Mouse (Mus musculus) MEL (cell line): ENCODE results near the gene Macrod2. TPM values are rescaled to one million over a fixed set of nuclear protein-coding genes. Genes with fewer than 3 reads are reported as not detected.

ENCODE experiments used
- DNase-seq: peaks from one replicate; pipeline ENCODE4 v3.0.0; 2011; ENCODE audit warnings: low read depth, low spot score
- H3K27ac ChIP-seq: 2 replicates; pipeline ENCODE4 v1.5.1; 2012; ENCODE audit warnings: low read depth, mild to moderate bottlenecking, control low read depth, low read length, moderate library complexity; ENCODE audit not compliant: control insufficient read depth
- H3K27me3 ChIP-seq, 2 experiments: fragments of 150-350 bp in 1 of 2; sonication (generic) in 1 of 2; 2 replicates each; pipeline ENCODE4 v1.6.1; 2012; ENCODE audit warnings: low read length in 2 of 2, mild to moderate bottlenecking in 2 of 2, improper control_type of control experiment in 1 of 2, moderate library complexity in 1 of 2; ENCODE audit not compliant: insufficient read depth in 2 of 2, control insufficient read depth in 1 of 2
- H3K36me3 ChIP-seq, 2 experiments: 2 replicates each; pipeline ENCODE4 v1.6.1; 2012 to 2014; ENCODE audit warnings: low read length in 2 of 2, improper control_type of control experiment in 1 of 2, inconsistent platforms in 1 of 2, mild to moderate bottlenecking in 1 of 2; ENCODE audit not compliant: insufficient read depth in 2 of 2, control insufficient read depth in 1 of 2
- H3K4me1 ChIP-seq, 2 experiments: fragments of 150-350 bp in 1 of 2; sonication (generic) in 1 of 2; 2 replicates each; pipeline ENCODE4 v1.6.1; 2012; ENCODE audit warnings: low read length in 2 of 2, improper control_type of control experiment in 1 of 2, mild to moderate bottlenecking in 1 of 2; ENCODE audit not compliant: insufficient read depth in 2 of 2, control insufficient read depth in 1 of 2
- H3K4me3 ChIP-seq, 2 experiments: fragments of 150-350 bp in 1 of 2; sonication (generic) in 1 of 2; 2 replicates each; pipeline ENCODE4 v1.5.1; 2012; ENCODE audit warnings: low read depth in 2 of 2, low read length in 2 of 2, mild to moderate bottlenecking in 2 of 2, moderate library complexity in 2 of 2, control low read depth in 1 of 2, improper control_type of control experiment in 1 of 2; ENCODE audit not compliant: control insufficient read depth in 1 of 2, insufficient read depth in 1 of 2
- H3K79me2 ChIP-seq: 2 replicates; pipeline ENCODE4 v1.6.1; 2012; ENCODE audit warnings: mild to moderate bottlenecking, low read length, moderate library complexity; ENCODE audit not compliant: control insufficient read depth, poor library complexity, insufficient read depth
- H3K9ac ChIP-seq: 2 replicates; pipeline ENCODE4 v1.6.1; 2012; ENCODE audit warnings: low read depth, mild to moderate bottlenecking, control low read depth, low read length, moderate library complexity; ENCODE audit not compliant: control insufficient read depth, poor library complexity, severe bottlenecking
- H3K9me3 ChIP-seq: fragments of 150-350 bp; sonication (generic); replicated peaks from 2 replicates; pipeline ENCODE4 v1.6.1; 2012; ENCODE audit warnings: mild to moderate bottlenecking, low read length, improper control_type of control experiment, moderate library complexity; ENCODE audit not compliant: insufficient read depth
- CHD1 ChIP-seq: IDR thresholded peaks from 2 replicates; pipeline ENCODE4 v1.6.1; 2012; ENCODE audit warnings: low read depth, mild to moderate bottlenecking, inconsistent platforms, low read length, improper control_type of control experiment
- CHD2 ChIP-seq: IDR thresholded peaks from 2 replicates; pipeline ENCODE4 v1.6.1; 2011; ENCODE audit warnings: low read length, improper control_type of control experiment
- CTCF ChIP-seq, 3 experiments: IDR thresholded peaks in 2 of 3; conservative IDR thresholded peaks in 1 of 3; 2 replicates each; pipeline ENCODE4 v1.5.1; 2011 to 2012; ENCODE audit warnings: low read length in 3 of 3, low read depth in 2 of 3, mild to moderate bottlenecking in 2 of 3, improper control_type of control experiment in 1 of 3, inconsistent platforms in 1 of 3, mixed read lengths in 1 of 3, moderate library complexity in 1 of 3; ENCODE audit not compliant: control insufficient read depth in 1 of 3, insufficient read depth in 1 of 3, poor library complexity in 1 of 3, severe bottlenecking in 1 of 3
- GABPA ChIP-seq: IDR thresholded peaks from 2 replicates; pipeline ENCODE4 v1.6.1; 2012; ENCODE audit warnings: low read depth, mild to moderate bottlenecking, inconsistent platforms, low read length, improper control_type of control experiment, moderate library complexity
- MAFK ChIP-seq: IDR thresholded peaks from 2 replicates; pipeline ENCODE4 v1.6.1; 2011; ENCODE audit warnings: low read depth, mild to moderate bottlenecking, low read length, improper control_type of control experiment, borderline replicate concordance
- MEF2A ChIP-seq: IDR thresholded peaks from 2 replicates; pipeline ENCODE4 v1.6.1; 2014; ENCODE audit warnings: low read depth, mild to moderate bottlenecking, inconsistent platforms, low read length, improper control_type of control experiment; ENCODE audit not compliant: poor library complexity, insufficient replicate concordance, severe bottlenecking; ENCODE audit errors: extremely low read depth
- MYB ChIP-seq: IDR thresholded peaks from 2 replicates; pipeline ENCODE4 v1.6.1; 2011; ENCODE audit warnings: mild to moderate bottlenecking, low read depth, low read length, improper control_type of control experiment
- MYC ChIP-seq: IDR thresholded peaks from 2 replicates; pipeline ENCODE4 v1.6.1; 2011; ENCODE audit warnings: low read depth, mild to moderate bottlenecking, low read length, improper control_type of control experiment, moderate library complexity
- NRF1 ChIP-seq: IDR thresholded peaks from 2 replicates; pipeline ENCODE4 v1.6.1; 2014; ENCODE audit warnings: low read depth, mild to moderate bottlenecking, inconsistent platforms, low read length, improper control_type of control experiment, moderate library complexity; ENCODE audit not compliant: poor library complexity, insufficient read depth, severe bottlenecking
- POLR2A ChIP-seq, 2 experiments: IDR thresholded peaks; 2 replicates each; pipeline ENCODE4 v1.6.1; 2011 to 2012; ENCODE audit warnings: low read length in 2 of 2, mild to moderate bottlenecking in 2 of 2, control low read depth in 1 of 2, improper control_type of control experiment in 1 of 2, low read depth in 1 of 2, moderate library complexity in 1 of 2; ENCODE audit not compliant: control insufficient read depth in 1 of 2, insufficient read depth in 1 of 2, poor library complexity in 1 of 2
- SMC3 ChIP-seq: IDR thresholded peaks from 2 replicates; pipeline ENCODE4 v1.6.1; 2011; ENCODE audit warnings: low read depth, low read length, improper control_type of control experiment
- TBP ChIP-seq: IDR thresholded peaks from 2 replicates; pipeline ENCODE4 v1.8.0; 2011; ENCODE audit warnings: low read depth, low read length, improper control_type of control experiment
- UBTF ChIP-seq: IDR thresholded peaks from 2 replicates; pipeline ENCODE4 v1.6.1; 2012; ENCODE audit warnings: low read depth, mild to moderate bottlenecking, inconsistent platforms, low read length, improper control_type of control experiment, moderate library complexity, borderline replicate concordance; ENCODE audit not compliant: insufficient read depth
- USF1 ChIP-seq: IDR thresholded peaks from 2 replicates; pipeline ENCODE4 v1.6.1; 2014; ENCODE audit warnings: low read depth, mild to moderate bottlenecking, inconsistent platforms, low read length, improper control_type of control experiment, moderate library complexity
- USF2 ChIP-seq, 2 experiments: IDR thresholded peaks; 2 replicates each; pipeline ENCODE4 v1.6.1; 2011 to 2012; ENCODE audit warnings: improper control_type of control experiment in 2 of 2, low read length in 2 of 2, borderline replicate concordance in 1 of 2, inconsistent platforms in 1 of 2, low read depth in 1 of 2, mild to moderate bottlenecking in 1 of 2; ENCODE audit not compliant: insufficient read depth in 1 of 2
- ZC3H11A ChIP-seq: IDR thresholded peaks from 2 replicates; pipeline ENCODE4 v1.6.1; 2012; ENCODE audit warnings: low read depth, mild to moderate bottlenecking, inconsistent platforms, low read length, improper control_type of control experiment
- ZMIZ1 ChIP-seq: IDR thresholded peaks from 2 replicates; pipeline ENCODE4 v1.6.1; 2012; ENCODE audit warnings: low read depth, mild to moderate bottlenecking, inconsistent platforms, low read length, improper control_type of control experiment, moderate library complexity
- ZNF384 ChIP-seq: IDR thresholded peaks from 2 replicates; pipeline ENCODE4 v1.6.1; 2012; ENCODE audit warnings: low read depth, mild to moderate bottlenecking, inconsistent platforms, low read length, improper control_type of control experiment
- polyA plus RNA-seq, 2 experiments: library from polyadenylated mRNA; stranded (reverse) in 1 of 2; unstranded in 1 of 2; fragments of >175 nt in 1 of 2; fragments of >200 nt in 1 of 2; gene quantifications; 2 replicates each; pipeline versions ENCODE4 v1.2.1 to v1.2.4; 2012; ENCODE audit warnings: low replicate concordance in 2 of 2, low read depth in 1 of 2; ENCODE audit not compliant: insufficient read length in 2 of 2, insufficient read depth in 1 of 2, missing spikeins in 1 of 2
- total RNA-seq: library from RNA; depleted of rRNA; stranded (reverse); fragments of 300-350 nt; gene quantifications from 2 replicates; pipeline ENCODE4 v1.2.3, GENCODE M21; 2012

Gene Macrod2
- total and polyA plus RNA-seq, 3 experiments, result not detected

- Histone ChIP-seq H3K9ac (no peak overlapping the region), H3K36me3 (no peaks in the 10 kb centered on the region)
- TF ChIP-seq ZC3H11A (no peak), TBP (no peak), USF1 (no peak), ZNF384 (no peak), ZMIZ1 (no peak), MYC (no peak), CTCF (IDR thresholded peaks at IDR 0.05 in 2 of 3, conservative IDR thresholded peaks at IDR 0.05 in 1 of 3; ENCODE audit: control insufficient read depth in 1 of 3, insufficient read depth in 1 of 3, low read depth in 2 of 3, low read length in 3 of 3, poor library complexity in 1 of 3, severe bottlenecking in 1 of 3) (no peak)
- TF ChIP-seq, all 39 proteins: peak for 0
- H3K4me3 ChIP-seq, result no peak overlapping the region
- no peaks in the 10 kb centered on the region for H3K9me3 ChIP-seq
- no peaks in the 10 kb centered on the region for H3K27me3 ChIP-seq
- H3K79me2 ChIP-seq, result no peaks in the 10 kb centered on the region
- H3K27ac ChIP-seq, result no peak overlapping the region
- H3K4me1 ChIP-seq, result no peaks in the 10 kb centered on the region
- no peak for DNase-seq
These were observed 1439.2 kb downstream of the Macrod2 start for GRCm38 (mm10) chr2:141834156-141834782.

- no peaks in the 10 kb centered on the region for H3K36me3 ChIP-seq
- H3K9me3 ChIP-seq, result no peaks in the 10 kb centered on the region
- no peak overlapping the region for H3K27ac ChIP-seq
- DNase-seq, result no peak
- H3K27me3 ChIP-seq, result no peaks in the 10 kb centered on the region
- no peak overlapping the region for H3K4me3 ChIP-seq
- no peak for TF ChIP-seq ZC3H11A
- no peak for TF ChIP-seq CHD2
- no peak for TF ChIP-seq MAFK
- TF ChIP-seq UBTF, result no peak
- TF ChIP-seq NRF1, result no peak
- TF ChIP-seq MEF2A, result no peak
- TF ChIP-seq USF2 (IDR thresholded peaks at IDR 0.05; ENCODE audit: borderline replicate concordance in 1 of 2, insufficient read depth in 1 of 2, low read depth in 1 of 2, low read length in 2 of 2), result no peak
- TF ChIP-seq POLR2A (IDR thresholded peaks at IDR 0.05; ENCODE audit: control insufficient read depth in 1 of 2, insufficient read depth in 1 of 2, low read depth in 1 of 2, low read length in 2 of 2, poor library complexity in 1 of 2), result no peak
- no peak for TF ChIP-seq MYB
- TF ChIP-seq GABPA, result no peak
- no peak for TF ChIP-seq CHD1
- TF ChIP-seq SMC3, result no peak
- no peaks in the 10 kb centered on the region for H3K79me2 ChIP-seq
- H3K9ac ChIP-seq, result no peak overlapping the region
- no peaks in the 10 kb centered on the region for H3K4me1 ChIP-seq
These were observed 1449.5 kb downstream of the Macrod2 start for GRCm38 (mm10) chr2:141844408-141845175.
